Mouse (Mus musculus): ENCODE results near the gene Fbxl7. TPM values are rescaled to one million over a fixed set of nuclear protein-coding genes. Genes with fewer than 3 reads are reported as not detected.

Fbxl7 gene
- polyA plus RNA-seq, 1 experiment from 2014 or later: 17.0 TPM

DNA sequence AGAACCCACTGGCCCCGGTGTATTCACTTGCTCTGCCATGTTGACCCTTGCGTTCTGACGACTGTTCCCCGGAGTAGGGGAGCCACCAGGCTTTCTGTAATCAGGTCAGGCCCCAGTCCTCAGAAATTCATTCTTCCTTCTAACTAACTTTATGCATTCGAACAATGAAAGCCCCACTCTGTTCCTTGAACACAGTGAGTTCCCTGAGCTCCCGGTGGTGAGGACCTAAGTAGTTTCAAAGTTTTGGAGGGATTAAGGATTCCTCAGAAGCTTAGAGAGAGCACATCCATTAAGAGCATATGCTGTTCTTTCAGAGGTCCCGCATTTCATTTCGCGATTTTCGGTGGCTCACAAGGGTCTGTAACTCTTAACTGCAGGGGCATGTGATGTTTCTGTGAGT, 341.8 kb downstream of the Fbxl7 start:
- Histone ChIP-seq H3K4me3 (replicated peaks) (no peak overlapping the region), H3K9me3 (no peaks in the 10 kb centered on the region), H3K9ac (no peak overlapping the region), H3K27me3 (no peaks in the 10 kb centered on the region), H3K27ac (no peak overlapping the region), H3K36me3 (replicated peaks) (no peaks in the 10 kb centered on the region), H3K4me2 (no peak overlapping the region), H3K4me1 (peaks cover 9% of the 10 kb centered on the region; the same call in 1 of the 2 replicates)
- WGBS: 11% methylated on average over 10 of the region's 10 CpGs
- ATAC-seq (ENCODE audit: low FRiP score): no peak

DNA sequence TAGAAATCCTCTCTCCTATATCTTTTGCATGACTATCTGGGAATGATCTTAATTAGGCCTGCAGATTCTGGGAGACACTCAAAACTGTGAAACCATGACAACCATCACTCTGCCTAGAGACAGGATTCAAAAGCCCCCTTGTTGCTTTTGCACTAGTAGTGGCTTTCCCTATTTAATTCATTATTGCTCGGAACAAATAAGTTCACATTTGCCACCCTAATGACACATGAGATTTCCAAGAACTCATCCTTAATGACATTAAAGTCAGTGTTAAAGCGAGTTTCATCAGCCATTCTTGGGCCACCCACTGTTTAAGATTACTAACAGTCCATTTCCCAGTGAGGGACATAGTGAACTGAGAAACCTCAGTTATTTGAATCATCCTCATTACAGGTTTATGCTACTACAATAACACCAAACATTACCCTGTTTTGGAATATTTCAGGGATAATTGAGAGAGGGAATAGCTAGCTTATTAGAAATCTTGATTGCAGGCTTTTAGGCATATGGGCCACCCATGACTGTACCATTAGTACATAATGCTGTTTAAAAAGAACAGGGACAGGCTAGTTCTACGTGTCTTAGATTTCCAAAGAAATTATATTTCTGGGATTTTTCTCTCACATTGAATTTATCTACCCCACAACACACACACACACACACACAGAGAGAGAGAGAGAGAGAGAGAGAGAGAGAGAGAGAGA, 361.2 kb downstream of the Fbxl7 start:
- H3K27ac ChIP-seq: no peak overlapping the region
- ATAC-seq (ENCODE audit: low FRiP score): peak; percentile 85
- H3K36me3 ChIP-seq (replicated peaks): no peaks in the 10 kb centered on the region
- no peak overlapping the region for H3K4me3 ChIP-seq (replicated peaks)
- no peak overlapping the region for H3K4me2 ChIP-seq
- peaks cover 18% of the 10 kb centered on the region; the same call in 1 of the 2 replicates for H3K27me3 ChIP-seq
- H3K9ac ChIP-seq: no peak overlapping the region
- H3K4me1 ChIP-seq: no peaks in the 10 kb centered on the region; the same call in 1 of the 2 replicates
- 26% methylated on average over 3 of the region's 3 CpGs for WGBS
- H3K9me3 ChIP-seq: no peaks in the 10 kb centered on the region

DNA sequence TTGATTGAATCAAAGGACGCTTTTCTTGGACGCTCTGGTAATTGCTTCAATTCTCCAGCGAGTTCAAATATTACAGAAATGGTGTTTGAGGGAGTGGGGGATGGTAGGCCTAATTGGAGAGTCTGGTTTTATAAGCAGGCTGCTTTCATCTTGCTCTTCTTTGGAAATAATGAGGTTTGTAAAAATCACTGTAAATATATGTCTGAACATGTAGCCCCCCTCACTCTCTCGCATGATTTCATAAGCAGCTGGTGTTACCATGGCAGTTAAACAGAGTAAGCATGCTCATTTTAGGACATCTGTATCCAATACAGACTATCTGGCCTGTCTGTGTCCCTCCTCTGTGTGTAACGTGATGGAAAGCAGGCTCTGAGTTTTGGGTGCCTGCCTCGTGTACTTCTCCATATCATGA, 376.2 kb downstream of the Fbxl7 start:
- Histone ChIP-seq H3K4me3 (replicated peaks) (no peak overlapping the region), H3K4me1 (peaks cover 3% of the 10 kb centered on the region; the same call in 1 of the 2 replicates), H3K9me3 (no peaks in the 10 kb centered on the region), H3K27me3 (no peaks in the 10 kb centered on the region), H3K27ac (0 out of 2 replicates have a peak overlapping the region, but pooled peaks have one; percentile 32), H3K9ac (no peak overlapping the region), H3K36me3 (replicated peaks) (no peaks in the 10 kb centered on the region), H3K4me2 (no peak overlapping the region)
- peak; percentile 86; the same call in 1 of the 2 replicates for ATAC-seq (ENCODE audit: low FRiP score)
- 57% methylated on average over 6 of the region's 6 CpGs for WGBS

DNA sequence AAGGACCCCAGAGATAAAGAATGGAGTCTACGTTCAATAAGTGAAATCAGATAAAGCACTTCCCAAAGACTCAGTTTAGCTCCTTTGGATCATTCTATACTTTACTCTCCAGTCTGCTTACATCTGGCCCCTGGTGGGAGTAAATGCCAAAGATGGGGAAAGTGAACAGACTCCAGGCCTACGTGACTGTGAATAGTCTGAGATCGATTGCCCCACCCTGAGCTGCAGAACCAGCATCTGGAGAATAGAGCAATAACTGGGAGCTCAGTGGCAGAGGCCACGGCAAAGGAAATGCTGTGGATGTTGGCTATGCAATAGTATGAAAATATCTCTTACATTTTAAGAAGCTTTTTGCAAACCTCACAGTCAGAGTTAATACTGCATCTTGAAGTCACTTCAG, 394.4 kb downstream of the Fbxl7 start:
- ATAC-seq (ENCODE audit: low FRiP score): no peak
- Histone ChIP-seq H3K4me3 (replicated peaks) (no peak overlapping the region), H3K4me2 (no peak overlapping the region), H3K27ac (no peak overlapping the region), H3K36me3 (replicated peaks) (no peaks in the 10 kb centered on the region), H3K4me1 (no peaks in the 10 kb centered on the region), H3K9me3 (peaks cover 8% of the 10 kb centered on the region; the same call in 1 of the 2 replicates), H3K27me3 (no peaks in the 10 kb centered on the region), H3K9ac (no peak overlapping the region)
- 78% methylated on average over 4 of the region's 4 CpGs for WGBS
